Mouse (Mus musculus) ovary, postnatal 10 days (tissue): Measurements from ENCODE around the gene Mpig6b.

Experiments
- DNase-seq: peaks from one replicate; pipeline ENCODE4 v3.0.0; 2022; ENCODE audit warnings: low spot score

The Mpig6b gene

GRCm38 (mm10) chr17:35066084-35066483, at the start of gene Mpig6b:
Mpig6b (minus strand) TSS chr17:35066184.
- no peak for DNase-seq

- DNase-seq: no peak
Observed at GRCm38 (mm10) chr17:35115046-35116019, 49.3 kb upstream of the Mpig6b start, which contains the start of gene Ly6g5b. Ly6g5b (minus strand) TSS chr17:35115428.

- no peak for DNase-seq
Observed at GRCm38 (mm10) chr17:35111774-35112173, 45.8 kb upstream of the Mpig6b start.

GRCm38 (mm10) chr17:35108097-35108496, 42.1 kb upstream of the Mpig6b start, which contains the start of gene Ly6g5c:
Ly6g5c (plus strand) TSS chr17:35108279.
- no peak for DNase-seq

GRCm38 (mm10) chr17:35106522-35106921, 40.5 kb upstream of the Mpig6b start:
- DNase-seq: no peak

GRCm38 (mm10) chr17:35105740-35106389, 39.9 kb upstream of the Mpig6b start:
- no peak for DNase-seq

- DNase-seq: no peak
Observed at GRCm38 (mm10) chr17:35104754-35105153, 38.8 kb upstream of the Mpig6b start.

- DNase-seq: no peak
Observed at GRCm38 (mm10) chr17:35104079-35104478, 38.1 kb upstream of the Mpig6b start.

- no peak for DNase-seq
Observed at GRCm38 (mm10) chr17:35103221-35103690, 37.3 kb upstream of the Mpig6b start.

GRCm38 (mm10) chr17:35102299-35102698, 36.3 kb upstream of the Mpig6b start:
- DNase-seq: no peak

GRCm38 (mm10) chr17:35101161-35101560, 35.2 kb upstream of the Mpig6b start:
- no peak for DNase-seq

GRCm38 (mm10) chr17:35100196-35100765, 34.3 kb upstream of the Mpig6b start:
- no peak for DNase-seq

- no peak for DNase-seq
Observed at GRCm38 (mm10) chr17:35097164-35097655, 31.2 kb upstream of the Mpig6b start.

- no peak for DNase-seq
Observed at GRCm38 (mm10) chr17:35096597-35096996, 30.6 kb upstream of the Mpig6b start.

GRCm38 (mm10) chr17:35094475-35095365, 28.7 kb upstream of the Mpig6b start:
- no peak for DNase-seq

- no peak for DNase-seq
Observed at GRCm38 (mm10) chr17:35092403-35093198, 26.6 kb upstream of the Mpig6b start.

GRCm38 (mm10) chr17:35090166-35090932, 24.4 kb upstream of the Mpig6b start:
- DNase-seq: no peak

- peak; percentile 93 for DNase-seq
Observed at GRCm38 (mm10) chr17:35088825-35089644, 23.1 kb upstream of the Mpig6b start, which contains the start of gene Abhd16a. Abhd16a (plus strand) TSS chr17:35089263.

GRCm38 (mm10) chr17:35088151-35088550, 22.2 kb upstream of the Mpig6b start:
- DNase-seq: no peak
